Mouse (Mus musculus): Measurements from ENCODE around the gene Olfr739.

The Olfr739 gene

DNA sequence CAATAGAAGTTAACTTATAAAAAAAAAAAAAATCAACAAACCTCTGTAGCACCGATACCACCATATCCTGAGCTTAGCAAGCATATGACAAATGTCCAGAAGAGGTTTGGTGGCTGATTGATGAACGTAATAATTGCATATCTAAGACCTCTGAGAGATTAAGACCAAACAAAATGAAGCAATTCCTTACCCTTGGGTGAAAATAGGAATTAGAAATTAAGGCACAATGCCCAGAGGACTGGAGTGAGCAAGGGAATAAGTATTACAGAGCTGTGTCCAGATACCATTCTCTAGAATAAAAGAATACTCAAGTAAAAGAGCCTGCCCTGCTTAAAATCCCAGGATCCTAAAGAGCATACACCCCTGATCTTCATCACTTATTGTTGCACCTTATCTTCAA, at the start of gene Olfr739:
Gene Olfr739 (plus strand): TSS at position 301 of the 400 bp plus-strand sequence.
- in situ Hi-C loops (cut with MboI; ENCODE audit: low pct_unique_long_range_greater_than_20kb in 1 of 2, low sequenced_read_pairs in 2 of 2, unreplicated experiment in 1 of 2) = no loop called here

DNA sequence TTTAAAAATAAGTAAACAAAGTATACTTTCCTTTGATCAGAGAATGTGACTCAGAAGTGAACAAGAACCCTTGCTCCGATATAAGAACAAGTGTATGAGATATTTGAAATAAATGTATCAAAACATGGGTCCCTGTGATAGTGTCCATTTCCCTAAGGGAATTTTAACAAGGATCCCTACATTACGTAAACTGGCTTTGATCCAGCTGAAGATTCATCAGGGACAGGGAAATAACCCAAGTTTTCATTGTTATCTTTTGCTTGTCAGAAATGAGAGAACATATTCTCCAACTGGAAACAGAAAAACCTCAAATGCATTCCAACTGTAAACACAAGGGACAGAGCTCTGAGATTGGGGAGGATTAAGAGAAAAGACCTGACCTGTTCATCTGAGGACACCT, 37.6 kb upstream of the Olfr739 start, which contains the start of gene Olfr736:
Gene Olfr736 (plus strand): TSS at position 301 of the 400 bp plus-strand sequence.
- in situ Hi-C loops (cut with MboI; ENCODE audit: low pct_unique_long_range_greater_than_20kb in 1 of 2, low sequenced_read_pairs in 2 of 2, unreplicated experiment in 1 of 2) = no loop called here

- in situ Hi-C loops (cut with MboI; ENCODE audit: low pct_unique_long_range_greater_than_20kb in 1 of 2, low sequenced_read_pairs in 2 of 2, unreplicated experiment in 1 of 2) = no loop called here
Measured at GRCm38 (mm10) chr14:50407268-50407667, 11.2 kb upstream of the Olfr739 start, which contains the start of gene Olfr738. Gene Olfr738, plus strand, starts transcription at chr14:50407568.

GRCm38 (mm10) chr14:50445245-50445644, 26.8 kb downstream of the Olfr739 start, which contains the start of gene Olfr740:
Gene Olfr740, plus strand, starts transcription at chr14:50445545.
- in situ Hi-C loops (cut with MboI; ENCODE audit: low pct_unique_long_range_greater_than_20kb in 1 of 2, low sequenced_read_pairs in 2 of 2, unreplicated experiment in 1 of 2) = no loop called here

- in situ Hi-C loops (cut with MboI; ENCODE audit: low pct_unique_long_range_greater_than_20kb in 1 of 2, low sequenced_read_pairs in 2 of 2, unreplicated experiment in 1 of 2) = no loop called here
Measured at GRCm38 (mm10) chr14:50472438-50472837, 54.0 kb downstream of the Olfr739 start, which contains the start of gene Olfr741. Gene Olfr741, plus strand, starts transcription at chr14:50472738.
